Mouse (Mus musculus) left cerebral cortex, postnatal 36 days (tissue): ENCODE data around the gene Mcf2l. TPM values are rescaled to one million over a fixed set of nuclear protein-coding genes. Genes with fewer than 3 reads are reported as not detected.

ENCODE experiments used
- DNase-seq, 2 experiments: peaks; one replicate each; pipeline ENCODE4 v3.0.0; 2021 to 2022; ENCODE audit warnings: low spot score in 2 of 2, mixed read lengths in 1 of 2
- intact Hi-C: fragments of 180-260 bp; cut with DNase I; formaldehyde crosslinking; loops from one replicate; pipeline ENCODE4 v1.15.1; 2025
- total RNA-seq, 2 experiments: library from RNA; stranded (reverse); gene quantifications; 2 replicates each; pipeline ENCODE4 v1.2.3; 2021

Mcf2l gene
- total RNA-seq: 100 to 1,000 TPM; 203 to 267 TPM

DNA sequence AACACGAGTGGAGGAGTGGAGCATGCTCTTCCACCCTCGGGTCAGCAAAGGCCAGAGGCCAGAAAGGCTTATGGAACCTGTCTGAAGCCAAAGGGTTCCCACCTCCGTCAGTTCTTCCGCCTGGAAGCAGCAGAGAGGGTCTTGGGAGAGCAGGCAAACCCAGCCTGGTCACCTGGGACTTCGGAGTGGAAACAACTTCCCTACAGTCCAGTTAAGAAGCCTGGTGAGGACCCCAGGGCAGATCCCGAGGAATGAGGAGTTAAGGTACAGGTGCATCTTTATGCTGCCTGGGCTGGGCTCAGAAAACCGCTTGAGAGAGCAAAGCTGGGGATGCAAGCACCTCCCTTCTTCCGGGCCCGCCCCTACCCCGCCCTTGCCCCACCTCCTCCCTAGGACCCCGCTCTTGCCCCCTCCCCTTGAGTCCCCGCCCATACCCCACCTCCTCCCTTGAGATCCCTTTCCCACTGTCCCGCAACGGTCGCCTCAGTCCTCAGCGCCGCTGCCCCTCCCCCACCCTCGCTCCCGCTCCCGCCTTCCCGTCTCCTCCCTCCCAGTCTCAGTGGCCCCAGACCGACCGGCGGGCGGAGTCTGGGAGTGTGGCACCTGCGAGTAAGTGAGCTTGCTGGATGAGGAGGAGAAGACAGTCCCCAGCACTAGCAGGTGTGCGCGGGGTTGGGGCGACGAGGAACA lies at the start of gene Mcf2l:
TSS of gene Mcf2l (plus strand) at position 450 of the 690 bp plus-strand sequence.
- peak; percentile 24 to 28 for DNase-seq
- intact Hi-C loops: no loop called here

DNA sequence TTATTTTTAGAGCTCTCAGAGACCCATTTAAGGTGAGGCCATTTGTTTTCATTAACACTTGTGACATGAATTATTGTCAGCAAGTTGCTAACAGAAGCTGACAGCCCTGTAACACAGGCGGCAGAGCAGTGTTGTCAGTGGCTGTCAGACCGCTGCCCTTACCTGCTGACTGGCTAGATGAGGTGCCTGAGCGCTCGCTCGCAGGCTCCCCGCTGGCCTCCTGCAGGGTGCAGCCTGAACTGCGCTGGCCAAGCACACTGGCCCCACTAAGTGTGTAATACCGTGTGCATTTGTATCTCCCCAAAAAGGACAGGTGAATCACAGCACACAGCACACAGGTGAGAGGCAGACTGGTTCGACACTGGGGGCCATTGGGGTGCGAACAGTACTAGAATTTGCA lies 49.0 kb upstream of the Mcf2l start:
- intact Hi-C loops: no loop called here
- DNase-seq: no peak

DNA sequence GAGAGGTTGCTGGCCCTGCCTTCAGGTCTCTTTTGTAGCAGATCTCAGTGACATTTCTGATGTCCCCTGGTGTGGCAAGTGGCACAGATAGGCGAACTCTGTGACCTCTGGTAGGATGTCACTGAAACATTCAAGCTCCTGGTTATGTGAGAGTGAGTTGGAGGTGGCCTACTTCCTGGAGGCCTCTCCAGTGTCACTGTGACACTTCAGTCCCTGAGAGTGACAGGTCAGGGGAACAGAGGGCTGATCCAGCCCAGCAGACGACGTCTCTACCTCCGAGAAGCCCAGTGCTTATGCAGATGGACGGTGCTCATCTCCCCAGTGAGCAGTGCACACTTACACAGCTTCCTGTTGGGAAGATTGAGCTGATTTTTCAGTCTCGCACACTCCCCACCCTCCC lies 48.4 kb upstream of the Mcf2l start:
- no peak for DNase-seq
- intact Hi-C loops: no loop called here

DNA sequence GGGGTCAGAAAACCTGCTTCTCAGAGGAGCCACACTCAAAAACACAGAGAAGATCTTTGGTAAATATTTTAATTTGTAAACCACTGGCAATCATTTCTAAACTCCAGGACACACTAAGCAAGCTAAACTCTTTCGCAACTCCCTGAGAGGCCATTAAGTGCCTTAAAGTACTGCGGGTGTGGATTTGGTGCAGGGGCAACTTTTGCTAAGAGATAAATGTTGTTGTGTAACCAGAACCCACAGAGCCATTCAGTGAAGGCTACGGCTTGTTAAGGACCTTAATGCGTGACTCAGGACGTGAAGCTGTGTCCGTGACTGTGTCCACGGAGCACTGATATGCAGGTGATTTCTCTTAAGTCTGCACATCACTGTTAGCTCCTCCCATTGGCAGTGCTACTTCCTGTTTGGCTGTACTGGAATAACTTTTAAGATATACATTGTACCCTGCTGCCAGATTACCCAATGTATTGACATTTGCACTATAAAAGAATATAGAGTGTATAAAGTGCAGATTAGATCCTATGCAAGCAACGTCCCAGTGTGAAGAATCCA lies 47.8 kb upstream of the Mcf2l start:
- intact Hi-C loops: no loop called here
- no peak for DNase-seq

DNA sequence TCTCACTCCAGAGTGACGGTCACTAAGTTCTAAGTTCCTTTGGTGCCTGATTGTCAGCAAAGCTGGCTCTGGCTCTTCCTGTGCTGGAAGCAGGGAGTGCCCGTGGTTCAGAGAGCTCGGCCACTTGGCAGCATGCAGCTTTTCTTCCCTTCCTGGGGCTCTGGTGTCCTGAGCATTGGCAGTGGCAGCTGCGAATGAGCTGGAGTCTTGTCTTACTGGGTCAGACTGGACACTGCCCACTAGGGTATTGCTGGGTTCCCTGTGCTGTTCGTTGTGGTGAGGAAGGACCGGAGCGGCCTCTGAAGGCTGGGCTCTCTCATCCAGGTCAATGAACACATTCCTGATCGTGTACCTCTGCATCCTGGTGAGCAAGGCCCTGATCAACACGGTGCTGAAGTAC lies 46.5 kb upstream of the Mcf2l start:
- DNase-seq: no peak
- intact Hi-C loops: no loop called here

DNA sequence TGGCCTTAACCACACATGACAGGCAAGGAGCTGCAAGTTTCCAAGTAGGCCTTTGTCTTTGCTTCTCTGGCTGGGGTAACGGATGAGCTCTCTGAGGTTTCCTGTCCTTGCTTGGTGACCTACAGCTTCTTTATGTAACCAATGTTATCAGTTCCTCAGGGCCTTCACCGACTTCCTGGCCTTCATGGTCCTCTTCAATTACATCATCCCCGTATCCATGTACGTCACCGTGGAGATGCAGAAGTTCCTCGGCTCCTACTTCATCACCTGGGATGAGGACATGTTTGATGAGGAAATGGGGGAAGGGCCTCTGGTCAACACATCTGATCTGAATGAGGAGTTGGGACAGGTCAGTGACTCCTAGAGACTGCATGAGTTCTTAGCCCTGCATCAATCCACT lies 45.3 kb upstream of the Mcf2l start:
- no peak for DNase-seq
- intact Hi-C loops: no loop called here

DNA sequence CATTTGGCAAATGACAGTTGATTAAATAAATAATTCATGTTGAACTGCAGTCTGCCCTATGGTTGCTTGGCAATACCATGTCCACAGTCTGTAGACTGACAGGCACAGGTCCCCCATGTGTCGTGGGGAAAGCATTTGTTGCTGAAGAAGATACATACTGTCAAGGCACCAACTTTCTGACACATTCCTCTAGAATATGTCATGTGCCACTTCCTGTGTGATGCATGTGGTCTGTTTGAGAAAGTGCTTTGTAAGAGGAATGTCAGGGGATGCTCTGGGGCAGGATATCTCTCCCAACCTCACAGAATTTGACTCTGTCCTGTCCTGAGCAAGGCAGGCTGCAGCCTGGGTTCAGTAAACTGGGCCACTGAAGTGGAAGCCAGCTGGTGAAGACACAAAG lies 44.2 kb upstream of the Mcf2l start:
- no peak for DNase-seq
- intact Hi-C loops: no loop called here

DNA sequence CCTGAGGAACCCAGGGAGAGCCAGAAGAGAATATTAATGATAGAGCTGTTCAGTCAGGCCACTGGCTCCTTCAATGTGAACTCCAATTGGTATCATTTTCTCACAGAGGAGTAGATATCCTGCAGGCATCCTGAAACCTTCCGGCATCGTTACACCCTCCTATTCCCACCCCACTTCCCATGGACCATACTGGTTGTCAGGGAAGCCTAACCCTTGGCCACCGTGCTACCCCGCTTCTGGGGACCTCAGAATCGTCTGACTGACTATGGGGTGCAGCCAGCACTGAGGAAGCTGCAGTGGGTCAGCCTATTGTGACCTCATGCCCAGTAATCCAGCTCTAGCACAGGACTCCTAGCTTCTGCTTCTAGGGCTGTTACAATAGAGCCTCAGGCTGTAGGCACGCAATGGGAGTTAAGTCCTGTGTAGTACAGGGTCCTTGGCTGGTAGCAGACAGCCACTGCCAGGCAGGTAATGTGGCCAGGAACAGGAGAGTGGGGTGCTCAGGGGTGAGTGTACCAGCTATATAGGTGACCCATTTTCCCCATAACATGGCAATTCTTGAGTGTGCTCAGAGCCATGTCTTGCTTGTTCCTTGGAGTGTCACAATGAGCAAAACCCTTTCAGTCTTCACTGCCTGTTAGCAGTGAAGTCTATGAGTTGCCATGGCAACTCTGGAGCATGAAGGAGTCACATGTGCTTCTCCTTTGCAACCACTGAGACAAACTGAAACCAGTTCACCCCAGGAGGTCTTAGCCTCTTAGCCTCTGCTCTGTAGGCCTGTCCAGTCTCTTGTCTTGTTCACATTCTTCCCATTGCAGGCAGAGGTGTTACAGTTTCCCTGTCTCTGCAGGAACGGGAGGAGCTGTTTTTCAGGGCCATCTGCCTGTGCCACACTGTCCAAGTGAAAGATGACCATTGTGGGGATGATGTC lies 41.7 kb upstream of the Mcf2l start:
- DNase-seq: no peak
- intact Hi-C loops: no loop called here

DNA sequence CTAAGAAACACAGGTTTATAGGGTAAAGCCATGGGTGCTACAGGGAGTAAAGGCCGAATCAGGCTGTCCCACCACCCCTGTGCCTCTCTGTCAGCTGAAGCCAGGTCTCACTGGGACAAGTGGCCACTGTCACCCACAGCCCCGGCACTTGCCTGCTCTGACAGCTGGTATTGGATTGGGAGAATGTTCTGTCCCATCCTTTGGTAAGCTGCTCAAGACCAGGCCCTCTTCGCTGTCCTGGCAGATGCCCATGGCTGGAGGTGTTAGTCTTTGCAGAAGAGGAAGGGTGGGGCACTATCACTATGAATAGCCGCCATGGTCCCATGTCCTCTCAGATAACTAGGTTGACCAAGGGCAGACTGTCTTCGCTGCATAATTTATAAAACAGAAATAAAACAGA lies 40.0 kb upstream of the Mcf2l start:
- intact Hi-C loops: no loop called here
- no peak for DNase-seq

DNA sequence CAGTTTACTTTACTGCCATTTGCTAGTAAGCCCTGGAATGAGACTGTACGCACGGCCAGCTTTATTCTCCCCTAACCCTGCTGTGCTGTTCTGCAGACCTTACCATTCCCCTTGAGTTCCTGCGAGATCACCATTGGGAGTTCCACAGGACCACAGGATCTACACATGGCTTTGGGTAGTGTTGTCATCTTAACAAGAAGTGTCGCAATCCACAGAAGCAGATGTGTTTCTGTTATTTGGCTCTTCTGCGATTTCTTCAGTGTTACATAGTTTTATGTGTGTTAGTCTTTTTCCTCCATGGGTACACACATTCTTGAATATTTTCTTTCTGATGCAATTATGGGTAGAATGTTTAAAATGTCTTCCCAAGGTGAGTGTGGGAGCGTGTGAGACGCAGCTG lies 32.8 kb upstream of the Mcf2l start:
- intact Hi-C loops: no loop called here
- DNase-seq: no peak

DNA sequence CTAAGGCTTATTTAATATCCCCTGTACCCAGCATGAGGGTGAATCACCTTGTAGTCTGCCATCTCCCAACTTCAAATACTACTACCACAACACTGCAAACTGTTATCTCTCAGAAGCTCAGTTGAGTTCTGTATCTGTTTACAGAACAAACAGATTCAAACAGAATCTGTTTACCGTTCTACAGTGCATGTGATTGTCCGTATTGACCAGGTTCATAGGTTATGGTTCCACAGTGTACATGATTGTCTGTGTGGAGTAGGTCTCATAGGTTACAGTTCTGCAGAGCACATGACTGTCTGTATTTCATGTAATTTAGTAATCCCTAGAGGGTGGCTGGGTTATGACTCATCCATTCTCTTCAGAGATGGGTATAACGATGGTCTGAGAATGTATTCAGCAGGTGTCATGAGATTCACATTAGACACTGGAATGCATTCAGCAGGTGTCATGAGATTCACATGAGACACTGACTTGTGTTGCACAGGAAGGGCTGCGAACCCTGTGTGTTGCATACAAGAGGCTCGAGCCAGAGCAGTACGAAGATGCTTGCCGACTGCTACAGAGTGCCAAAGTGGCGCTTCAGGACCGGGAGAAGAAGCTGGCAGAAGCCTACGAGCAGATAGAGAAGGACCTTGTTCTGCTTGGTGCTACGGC lies 31.1 kb upstream of the Mcf2l start:
- intact Hi-C loops: no loop called here
- DNase-seq: no peak

DNA sequence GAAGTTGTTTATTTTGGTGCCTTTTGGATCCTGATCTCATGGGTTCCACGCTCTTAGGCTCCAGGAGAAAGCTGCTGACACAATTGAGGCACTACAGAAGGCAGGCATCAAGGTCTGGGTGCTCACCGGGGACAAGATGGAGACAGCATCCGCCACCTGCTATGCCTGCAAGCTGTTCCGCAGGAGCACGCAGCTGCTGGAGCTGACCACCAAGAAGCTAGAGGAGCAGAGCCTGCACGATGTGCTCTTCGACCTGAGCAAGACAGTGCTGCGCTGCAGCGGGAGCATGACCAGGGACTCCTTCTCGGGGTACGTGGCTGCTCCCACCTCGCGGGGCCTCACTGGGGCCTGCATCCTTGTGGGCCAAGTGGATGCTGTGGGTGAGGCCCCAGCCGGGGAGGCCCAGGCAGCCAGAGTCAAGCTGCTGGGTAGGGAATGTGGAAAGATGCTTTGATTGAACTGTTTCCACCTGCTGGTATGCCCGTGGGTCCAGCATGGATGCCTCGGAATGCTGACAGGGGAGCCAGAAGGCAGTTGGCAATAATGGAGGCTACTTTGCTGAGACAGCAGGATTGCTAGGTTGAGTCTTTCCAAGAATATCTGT lies 29.2 kb upstream of the Mcf2l start:
- DNase-seq: no peak
- intact Hi-C loops: no loop called here

DNA sequence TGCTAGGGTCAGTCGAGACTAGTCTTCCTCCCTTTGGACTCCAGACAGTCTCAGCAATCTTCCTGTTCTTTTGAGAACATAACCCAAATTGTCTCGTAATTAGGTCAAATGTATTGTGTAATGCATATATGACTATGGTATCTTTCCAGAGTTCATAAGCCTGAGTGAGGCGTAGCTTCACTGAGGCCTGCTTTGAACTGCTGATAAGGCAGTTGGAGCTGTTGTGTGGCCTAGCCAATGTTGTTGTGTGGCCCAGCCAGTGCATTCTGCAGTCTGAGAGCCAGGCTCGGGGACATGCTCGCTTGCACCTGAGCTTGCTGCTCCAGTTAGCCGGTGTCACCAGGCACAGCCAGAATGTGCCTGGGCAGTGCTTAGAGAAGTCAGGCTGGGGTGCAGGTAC lies 27.2 kb upstream of the Mcf2l start:
- no peak for DNase-seq
- intact Hi-C loops: no loop called here

DNA sequence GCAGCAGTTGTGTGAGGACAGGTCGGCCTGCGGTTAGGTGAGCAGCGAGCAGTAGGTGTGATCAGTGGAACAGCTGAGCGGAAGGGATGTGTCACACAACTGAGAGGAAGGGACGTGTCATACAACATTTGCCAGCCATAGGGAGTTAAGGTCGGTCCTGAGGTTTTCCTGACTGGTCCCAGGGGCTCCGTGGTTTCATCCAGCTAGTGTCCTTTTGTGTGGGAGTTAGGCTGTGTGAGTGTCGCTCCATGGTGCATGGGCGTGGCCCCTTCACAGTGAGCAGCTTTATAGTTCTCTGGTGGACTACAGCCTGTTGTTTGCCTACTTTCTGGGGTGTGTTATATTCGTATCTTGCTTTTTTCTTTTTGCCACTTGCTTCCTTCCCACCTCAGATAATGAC lies 22.4 kb upstream of the Mcf2l start:
- intact Hi-C loops: no loop called here
- DNase-seq: no peak

DNA sequence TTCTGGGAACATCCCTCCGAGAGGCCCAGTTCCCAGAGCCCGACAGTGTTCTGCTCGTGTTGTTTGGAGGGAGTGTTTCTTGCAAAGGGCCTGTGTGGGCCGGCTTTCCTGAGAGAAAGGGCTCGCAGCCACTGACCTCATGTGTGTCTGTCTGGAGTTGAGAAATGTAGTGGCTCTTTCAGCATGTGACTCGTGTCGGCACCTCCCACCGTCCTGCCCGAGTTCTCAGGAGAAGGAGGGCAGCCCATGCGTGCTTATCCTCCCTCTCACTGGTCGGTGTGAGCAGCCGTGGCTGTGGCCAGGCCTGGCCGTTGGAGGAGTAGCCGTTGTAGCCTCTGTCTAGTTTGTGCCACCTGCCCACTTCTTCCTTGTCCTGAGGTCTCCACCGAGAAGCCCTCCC lies 17.6 kb upstream of the Mcf2l start:
- intact Hi-C loops: no loop called here
- DNase-seq: no peak

DNA sequence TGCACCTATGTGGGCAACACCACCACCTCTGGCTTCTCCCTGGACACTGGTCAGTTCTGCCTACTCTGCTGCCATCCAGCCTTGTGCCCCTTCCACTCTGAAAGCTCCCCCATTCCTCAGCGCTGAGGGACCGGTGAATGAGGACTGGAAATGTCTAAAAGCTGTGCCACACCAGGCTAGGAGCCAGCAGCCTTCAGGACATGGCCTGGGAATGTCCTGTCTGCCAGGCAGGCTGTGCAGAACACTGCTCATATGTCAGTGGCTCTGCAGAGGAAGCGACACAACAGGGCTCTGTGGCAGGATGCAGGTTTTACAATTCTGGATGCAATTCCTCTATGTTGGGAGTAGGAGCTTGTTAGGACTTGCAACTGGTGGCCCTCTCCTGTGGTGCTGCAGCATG lies 10.5 kb upstream of the Mcf2l start:
- no peak for DNase-seq
- intact Hi-C loops: no loop called here

DNA sequence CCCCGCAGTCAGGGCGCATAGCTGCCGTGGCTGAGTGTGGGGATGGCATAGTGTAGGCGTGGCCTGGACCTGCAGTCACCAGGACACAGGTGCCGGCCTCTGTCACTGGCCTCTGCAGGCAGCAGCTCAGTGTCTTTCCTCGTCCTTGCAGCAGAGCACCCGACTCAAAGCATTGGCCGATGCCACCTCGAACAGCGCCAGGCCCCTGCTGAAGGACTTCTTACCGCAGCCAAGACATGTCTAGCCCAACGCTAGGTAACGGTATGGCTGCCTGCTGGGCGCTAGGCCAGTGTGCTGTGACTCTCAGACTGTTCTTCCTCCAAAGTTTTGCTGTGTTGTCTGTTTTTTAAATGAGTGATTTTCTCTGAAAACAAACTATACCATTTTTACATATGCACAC lies 10.0 kb upstream of the Mcf2l start:
- DNase-seq: no peak
- intact Hi-C loops: no loop called here

DNA sequence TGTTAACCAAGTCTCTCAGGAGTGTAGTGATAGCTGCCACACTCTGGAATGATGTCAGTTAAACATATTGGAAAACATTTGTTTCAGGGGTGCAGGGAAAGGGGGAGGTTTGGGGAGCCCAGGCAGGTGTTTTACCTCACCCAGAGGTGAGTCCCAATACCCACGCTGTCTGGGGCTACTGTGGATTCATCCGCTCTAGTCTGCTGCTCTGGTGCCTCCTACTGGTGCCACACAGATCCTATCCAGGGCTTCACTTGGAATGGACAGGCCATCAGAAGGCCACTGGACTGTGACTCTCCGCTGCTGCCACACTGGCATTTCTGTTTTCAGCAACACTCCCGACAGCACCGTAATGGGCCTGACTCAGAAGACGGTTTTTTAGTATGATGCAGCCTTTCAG lies 7.8 kb upstream of the Mcf2l start:
- intact Hi-C loops: no loop called here

DNA sequence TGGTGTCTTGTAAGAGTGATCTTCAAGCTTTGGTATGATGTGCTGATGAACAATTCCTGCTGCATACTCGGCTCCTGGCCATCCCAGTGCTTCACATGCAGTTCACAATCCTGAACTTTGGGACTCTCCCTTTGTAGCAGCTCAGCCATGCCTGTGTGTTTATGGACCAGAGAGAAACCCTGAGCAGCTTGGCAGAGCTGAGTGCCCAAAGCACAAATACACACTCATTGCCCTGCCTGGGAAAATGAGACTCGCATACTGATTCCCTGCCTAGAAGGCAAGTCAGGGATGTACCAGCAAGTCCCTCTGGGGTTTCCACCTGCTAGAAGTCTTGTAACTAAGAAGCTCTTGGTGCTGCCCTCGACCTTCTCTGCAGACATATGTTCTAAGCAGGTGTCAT lies 3.9 kb upstream of the Mcf2l start:
- intact Hi-C loops: no loop called here
- no peak for DNase-seq

More for the DNA sequence above, 7.8 kb upstream of the Mcf2l start:
- no peak for DNase-seq

DNA sequence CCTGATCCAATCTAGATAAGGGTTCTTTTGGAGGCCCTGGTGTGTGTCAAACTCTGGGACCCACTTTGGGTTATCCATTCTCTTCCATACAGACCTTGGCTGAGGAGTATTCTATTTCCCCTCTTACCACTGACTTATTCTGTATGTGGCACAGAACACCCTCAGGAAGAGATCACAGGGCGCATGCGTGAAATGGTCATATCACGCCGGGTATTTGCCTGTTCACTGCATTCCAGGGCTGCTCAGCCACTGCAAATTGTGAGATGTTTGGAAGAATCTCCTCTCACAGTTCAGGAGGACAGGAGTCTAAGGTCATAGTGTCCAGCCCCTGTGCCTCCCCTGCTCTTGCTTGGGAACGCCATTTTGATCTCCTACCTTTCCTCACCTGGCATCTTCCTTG lies 3.0 kb upstream of the Mcf2l start:
- intact Hi-C loops: no loop called here
- no peak for DNase-seq
